ENCODE assay signal across 12 mouse cellular contexts in the genomic region with DNA sequence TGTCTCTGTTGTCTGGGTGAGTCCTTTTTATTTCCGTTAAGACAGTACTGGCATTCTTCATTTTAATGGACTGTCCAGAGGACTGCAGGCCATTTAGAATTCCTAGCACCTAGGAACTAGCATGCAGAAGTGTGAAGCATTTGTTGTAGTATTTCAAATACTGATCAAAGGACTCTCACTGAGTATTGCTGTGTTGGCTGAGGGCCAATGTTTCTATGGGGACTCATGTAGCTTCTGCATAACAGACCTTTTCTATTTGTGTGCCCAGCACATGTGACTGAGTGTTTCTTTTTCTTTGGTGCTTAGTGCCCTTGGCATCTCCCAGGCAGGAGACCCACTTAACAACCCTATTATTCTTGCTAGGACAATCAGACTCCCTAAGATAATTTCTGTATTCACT. TPM values are rescaled to one million over a fixed set of nuclear protein-coding genes. Genes with fewer than 3 reads are reported as not detected.
DNase-seq lines count a peak whose midpoint lies in the region; ATAC-seq and TF ChIP-seq lines count a peak whose summit lies in the region.
"Had no signal": no experiment of that assay in that cellular context is flagged by ENCODE, and none has a peak within 500 bp of the region (broad histone marks: within the 10 kb centered on the region; RNA-seq: fewer than 3 reads in every experiment).

No protein-coding gene starts in this region.

- no peaks in the 10 kb centered on the region for H3K36me3 ChIP-seq in forebrain, embryonic 13.5 days (ENCODE audit: poor library complexity, severe bottlenecking)
- no peaks in the 10 kb centered on the region for H3K36me3 ChIP-seq in hindbrain, embryonic 12.5 days
- H3K36me3 ChIP-seq in midbrain, postnatal 0 days (ENCODE audit: insufficient read depth, low read length) = no peaks in the 10 kb centered on the region
- H3K36me3 ChIP-seq: embryonic facial prominence, embryonic 13.5 days had no signal

- peak; percentile 4 to 44 for DNase-seq in layer of hippocampus, adult 18-20 months (ENCODE audit: low spot score in 2 of 2)
- DNase-seq in layer of hippocampus, adult 9-10 months (ENCODE audit: low spot score) = no peak
- peak; percentile 89 for DNase-seq in midbrain, postnatal 0 days (ENCODE audit: low spot score)
- no peak for DNase-seq in embryo, embryonic 10.5 days (ENCODE audit: low spot score)
- DNase-seq in B cell, adult 2 months = no peak
- DNase-seq: thymus, postnatal 14 days had no signal

- peak; percentile 85 for ATAC-seq in forebrain, embryonic 13.5 days
- ATAC-seq in hindbrain, embryonic 12.5 days (ENCODE audit: low FRiP score) = peak; percentile 67
- ATAC-seq in midbrain, postnatal 0 days (ENCODE audit: low FRiP score) = peak; percentile 73

- peaks cover 10% of the 10 kb centered on the region for H3K4me1 ChIP-seq in forebrain, embryonic 13.5 days
- no peaks in the 10 kb centered on the region for H3K4me1 ChIP-seq in hindbrain, embryonic 12.5 days
- no peaks in the 10 kb centered on the region for H3K4me1 ChIP-seq in midbrain, postnatal 0 days (ENCODE audit: insufficient read depth, low read length)
- H3K4me1 ChIP-seq: embryonic facial prominence, embryonic 13.5 days had no signal

- no peak overlapping the region for H3K9ac ChIP-seq in forebrain, embryonic 13.5 days
- H3K9ac ChIP-seq in hindbrain, embryonic 12.5 days = no peak overlapping the region
- no peak overlapping the region for H3K9ac ChIP-seq in midbrain, postnatal 0 days (replicated peaks; ENCODE audit: low read length, poor library complexity, severe bottlenecking)
- H3K9ac ChIP-seq: embryonic facial prominence, embryonic 13.5 days had no signal

- no peak for TF ChIP-seq CTCF in midbrain, postnatal 0 days (IDR thresholded peaks at IDR 0.05)

- H3K27me3 ChIP-seq in forebrain, embryonic 13.5 days = no peaks in the 10 kb centered on the region
- no peaks in the 10 kb centered on the region for H3K27me3 ChIP-seq in hindbrain, embryonic 12.5 days
- no peaks in the 10 kb centered on the region for H3K27me3 ChIP-seq in midbrain, postnatal 0 days (ENCODE audit: insufficient read depth, low read length)
- H3K27me3 ChIP-seq: embryonic facial prominence, embryonic 13.5 days had no signal

- no peak overlapping the region; the same call in 1 of the 2 replicates for H3K27ac ChIP-seq in forebrain, embryonic 13.5 days
- H3K27ac ChIP-seq in hindbrain, embryonic 12.5 days = no peak overlapping the region
- no peak overlapping the region for H3K27ac ChIP-seq in midbrain, postnatal 0 days (ENCODE audit: low read depth, low read length)
- H3K27ac ChIP-seq: embryonic facial prominence, embryonic 13.5 days had no signal

- WGBS in forebrain, embryonic 13.5 days = 17% methylated on average over 1 of the region's 1 CpGs
- WGBS in hindbrain, embryonic 12.5 days = 56% methylated on average over 1 of the region's 1 CpGs
- WGBS in midbrain, postnatal 0 days = 35% methylated on average over 1 of the region's 1 CpGs

- no peak overlapping the region for H3K4me2 ChIP-seq in forebrain, embryonic 13.5 days
- no peak overlapping the region for H3K4me2 ChIP-seq in hindbrain, embryonic 12.5 days (replicated peaks)
- no peak overlapping the region for H3K4me2 ChIP-seq in midbrain, postnatal 0 days (ENCODE audit: low read depth, low read length, poor library complexity, severe bottlenecking)
- H3K4me2 ChIP-seq: embryonic facial prominence, embryonic 13.5 days had no signal

- H3K9me3 ChIP-seq in forebrain, embryonic 13.5 days (replicated peaks) = no peaks in the 10 kb centered on the region
- no peaks in the 10 kb centered on the region for H3K9me3 ChIP-seq in hindbrain, embryonic 12.5 days (replicated peaks)
- no peaks in the 10 kb centered on the region for H3K9me3 ChIP-seq in midbrain, postnatal 0 days (ENCODE audit: low read length)
- H3K9me3 ChIP-seq: embryonic facial prominence, embryonic 13.5 days had no signal

- no peak overlapping the region for H3K4me3 ChIP-seq in forebrain, embryonic 13.5 days
- no peak overlapping the region for H3K4me3 ChIP-seq in hindbrain, embryonic 12.5 days
- no peak overlapping the region for H3K4me3 ChIP-seq in midbrain, postnatal 0 days (ENCODE audit: low read depth, low read length)
- H3K4me3 ChIP-seq: embryonic facial prominence, embryonic 13.5 days had no signal

RNA-seq across cellular contexts. Expression of a gene that starts 12.6 kb away (rescaled TPM):
- under 1 TPM in 1 of 2 experiments, not detected in 1; 0.23 TPM for total RNA-seq in layer of hippocampus, adult 18-20 months (2021)
- 0.12 and 0.18 TPM in 2 replicates for polyA plus RNA-seq in forebrain, embryonic 13.5 days (2015; fragmentation: Nextera tagmentation; extraction: Ambion mirVana)
- polyA plus RNA-seq in hindbrain, embryonic 12.5 days (2016; fragmentation: Nextera tagmentation; extraction: Ambion mirVana) = 0.10 TPM in 1 of 2 replicates, not detected in the other
- total RNA-seq in midbrain, postnatal 0 days (2014; rRNA removed) = not detected in 2 replicates
- polyA plus RNA-seq in midbrain, postnatal 0 days (2015; fragmentation: Nextera tagmentation; extraction: Ambion mirVana) = not detected in 2 replicates
- total RNA-seq: MEL had no signal
- polyA plus RNA-seq: embryonic facial prominence, embryonic 13.5 days; gonadal fat pad, adult 2 months; kidney, embryonic 16.5 days had no signal

Comparison
In these comparisons a context has a peak if more than half of its experiments do, and no peak if none do; other contexts are left out.
1. DNase-seq: peak in layer of hippocampus, adult 18-20 months (2 of 2) and midbrain, postnatal 0 days (single experiment); none in layer of hippocampus, adult 9-10 months (single experiment), embryo, embryonic 10.5 days (single experiment) and B cell, adult 2 months (0 of 2).
2. Peak in every context shown above with its lines, with median percentiles within 50 percentile points of each other: ATAC-seq.